Mouse (Mus musculus) CD8-positive naive resting alpha-beta T cell, adult 2 months (primary cell): ENCODE data around the gene Gm48551.

ENCODE experiments used
- DNase-seq, 2 experiments: peaks; one replicate each; pipeline ENCODE4 v3.0.0; 2022; ENCODE audit warnings: low read depth in 2 of 2, low spot score in 2 of 2

Gm48551 gene

DNA sequence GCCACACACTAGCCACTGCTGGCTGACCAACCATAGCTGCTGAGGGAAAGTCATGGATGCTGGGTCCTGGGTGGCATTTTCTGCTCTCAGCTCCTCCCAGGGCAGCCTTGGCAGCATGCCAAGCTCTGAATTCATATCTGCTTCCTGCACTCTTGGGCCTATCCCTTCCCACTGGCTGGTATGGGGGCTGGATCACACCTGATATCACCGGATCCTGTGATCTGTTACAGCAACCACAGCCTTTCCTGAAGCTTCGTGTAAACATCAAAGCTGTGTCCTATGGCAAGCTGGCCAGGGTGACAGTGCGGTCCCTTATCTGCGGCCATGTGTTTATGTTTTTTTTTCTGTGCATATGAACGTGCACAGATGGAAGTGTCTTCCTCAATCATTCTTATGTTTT is 2.2 kb upstream of the Gm48551 start:
- DNase-seq, result no peak

DNA sequence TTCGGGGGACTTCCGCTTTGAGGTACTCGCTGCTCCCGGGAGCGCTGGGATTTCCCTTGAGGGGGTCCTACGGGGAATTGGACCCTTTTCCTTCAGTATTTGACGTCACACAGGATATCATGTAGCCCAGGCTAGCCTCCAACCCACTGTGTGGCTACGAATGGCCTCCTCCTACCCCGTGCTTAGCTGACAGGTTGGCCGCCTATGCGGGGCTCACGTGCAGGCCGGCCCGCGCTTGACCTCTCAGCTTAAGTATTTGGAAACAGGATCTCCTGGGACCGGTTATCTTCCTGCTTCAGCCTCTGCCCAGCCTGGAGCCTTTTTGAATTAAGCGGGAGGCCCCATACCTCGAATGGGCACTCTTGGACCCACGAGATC is 328 bp downstream of the Gm48551 start:
- DNase-seq, result no peak

DNA sequence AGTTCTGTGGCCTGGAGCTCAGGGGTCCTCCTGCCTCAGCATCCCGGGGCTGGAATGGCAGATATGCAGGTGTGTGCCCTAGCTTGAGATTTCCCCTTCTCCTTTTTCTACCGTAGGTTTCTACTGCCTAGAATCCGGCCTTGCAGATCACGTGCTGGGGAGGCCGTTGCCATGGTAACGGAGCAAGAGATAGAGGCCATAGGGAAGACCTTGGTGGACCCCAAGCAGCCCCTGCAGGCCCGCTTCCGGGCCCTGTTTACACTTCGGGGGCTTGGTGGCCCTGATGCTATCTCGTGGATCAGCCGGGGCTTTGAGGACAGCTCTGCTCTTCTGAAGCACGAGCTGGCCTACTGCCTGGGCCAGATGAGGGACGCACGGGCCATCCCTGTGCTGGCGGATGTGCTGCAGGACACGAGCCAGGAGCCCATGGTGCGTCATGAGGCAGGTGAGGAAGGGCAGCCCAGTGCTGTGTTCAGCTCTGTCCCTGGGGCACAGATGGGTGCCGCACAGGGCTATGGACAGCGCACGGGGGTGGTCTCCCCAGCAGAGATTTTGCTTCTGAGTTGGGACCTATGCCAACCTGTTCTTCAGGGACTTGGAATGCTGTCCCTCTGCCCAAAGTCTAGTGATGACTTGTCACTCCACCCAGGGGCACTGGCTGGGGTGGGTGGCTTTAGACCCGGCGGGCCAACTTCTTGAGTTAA is 1.5 kb downstream of the Gm48551 start:
- no peak for DNase-seq

DNA sequence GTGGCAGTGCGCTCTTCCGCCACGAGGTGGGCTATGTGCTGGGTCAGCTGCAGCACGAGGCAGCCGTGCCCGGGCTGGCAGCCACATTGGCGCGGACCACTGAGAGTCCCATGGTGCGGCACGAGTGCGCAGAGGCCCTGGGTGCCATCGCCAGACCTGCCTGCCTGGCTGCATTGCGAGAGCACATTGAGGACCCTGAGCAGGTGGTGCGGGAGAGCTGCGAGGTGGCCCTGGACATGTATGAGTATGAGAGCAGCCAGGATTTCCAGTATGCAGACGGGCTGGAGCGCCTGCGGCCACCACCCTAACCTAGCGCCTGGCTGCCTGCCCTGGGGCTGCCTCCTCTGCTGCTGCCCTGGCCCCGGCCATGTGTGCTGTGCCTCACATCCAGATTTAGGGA is 3.5 kb downstream of the Gm48551 start:
- DNase-seq, result no peak

DNA sequence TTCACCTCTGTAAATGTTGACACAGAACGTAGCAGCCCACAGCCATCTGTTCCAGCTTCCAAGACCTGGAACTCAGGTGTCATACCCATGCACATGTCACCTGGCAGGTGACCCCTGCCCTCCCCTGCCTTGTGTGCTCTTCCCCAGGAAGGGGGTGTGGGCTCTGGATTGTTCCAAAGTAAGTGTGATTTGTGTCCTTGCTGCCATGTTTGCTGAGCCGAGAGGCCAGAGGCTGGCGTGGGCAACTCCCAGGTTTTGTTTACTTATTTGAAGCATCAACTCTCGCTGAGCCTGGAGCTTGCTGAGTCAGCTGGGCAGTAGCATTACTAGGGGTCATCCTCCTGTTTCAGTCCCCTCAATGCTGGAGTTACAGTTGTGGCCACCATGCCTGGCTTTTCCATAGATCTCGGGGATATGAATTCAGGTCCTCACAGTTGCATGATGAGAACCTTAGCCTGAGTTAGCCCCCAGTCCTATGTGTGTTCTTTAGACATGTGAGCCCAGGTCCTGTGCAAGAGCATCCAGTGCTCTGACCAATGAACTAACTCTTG is 4.3 kb downstream of the Gm48551 start, which contains the start of gene Gm48552:
Gm48552 (plus strand) TSS at position 501 of the 551 bp plus-strand sequence.
- DNase-seq, result no peak

DNA sequence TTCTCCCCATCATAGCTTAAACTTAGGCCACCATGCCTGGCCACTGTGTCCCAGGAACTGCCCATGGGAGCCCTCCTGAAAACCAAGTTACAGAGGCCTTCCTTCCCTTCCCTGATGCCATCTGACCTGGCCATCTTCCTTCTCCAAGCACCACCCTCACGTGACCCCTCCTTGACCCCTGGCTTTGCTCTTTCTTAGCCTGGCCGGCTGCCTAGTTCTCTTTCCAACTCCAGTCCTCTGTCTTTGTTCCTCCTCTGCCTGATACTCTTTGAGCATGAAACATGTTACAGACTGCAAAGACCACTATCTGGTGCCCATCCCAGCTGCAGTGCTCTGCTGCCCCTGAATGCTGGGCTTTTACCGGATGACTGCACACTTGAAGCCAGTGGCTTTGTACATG is 5.1 kb downstream of the Gm48551 start:
- no peak for DNase-seq

DNA sequence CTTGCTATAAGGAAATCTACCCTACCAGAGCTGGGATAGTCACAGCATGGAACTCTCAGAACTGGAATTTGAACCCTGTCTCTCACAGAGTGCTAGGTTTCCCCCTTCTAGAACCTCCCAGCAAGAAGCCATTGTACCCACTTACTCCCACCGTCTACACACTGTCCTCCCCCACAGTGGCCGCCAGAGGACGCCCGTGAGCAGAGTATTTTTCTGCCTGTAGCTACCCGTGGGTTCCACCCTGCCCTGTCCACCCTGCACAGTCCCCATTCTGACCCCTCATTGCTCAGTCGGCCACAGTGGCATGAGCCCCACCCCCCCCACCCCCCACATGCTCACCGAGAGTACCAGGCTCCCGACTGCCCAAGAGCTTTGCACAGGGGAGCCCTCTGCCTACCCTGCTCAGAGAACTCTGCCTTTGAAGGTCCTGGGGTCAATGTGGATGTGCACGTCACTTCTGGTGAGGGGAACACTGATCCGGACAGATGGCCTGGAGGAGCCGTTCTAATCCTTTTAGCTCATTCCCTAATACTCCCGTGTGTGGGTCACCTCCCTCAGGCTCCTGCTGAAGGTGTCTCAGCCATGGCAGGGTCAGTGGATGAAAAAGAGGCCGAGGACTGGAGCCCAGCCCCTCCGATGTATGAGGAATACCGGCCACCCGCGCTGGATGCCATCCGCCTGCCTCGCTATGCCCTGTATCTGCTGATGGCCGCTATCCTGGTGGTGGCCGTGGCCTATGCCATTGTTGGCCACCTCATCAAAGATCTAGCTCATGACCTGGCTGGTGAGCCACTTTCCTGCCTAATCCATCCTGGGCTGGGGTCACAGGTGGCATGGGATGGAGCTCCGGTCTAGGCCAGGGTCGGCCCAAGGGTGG is 5.8 kb downstream of the Gm48551 start:
- peak; percentile 62 to 77 for DNase-seq

DNA sequence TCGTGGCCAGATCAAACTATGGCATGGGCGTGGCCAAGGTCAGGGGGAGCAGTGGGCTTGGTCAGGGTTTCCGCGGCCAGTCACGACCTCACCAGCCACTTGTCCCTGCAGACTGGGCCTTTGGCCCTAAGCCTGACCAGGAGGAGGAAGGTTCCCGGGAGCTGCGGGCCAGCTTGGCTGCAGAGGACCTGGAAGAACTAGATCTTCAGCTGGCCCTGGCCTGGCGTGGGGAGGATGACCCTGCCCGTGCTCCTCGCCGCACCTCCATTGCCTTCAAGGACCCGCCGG is 6.4 kb downstream of the Gm48551 start:
- no peak for DNase-seq

DNA sequence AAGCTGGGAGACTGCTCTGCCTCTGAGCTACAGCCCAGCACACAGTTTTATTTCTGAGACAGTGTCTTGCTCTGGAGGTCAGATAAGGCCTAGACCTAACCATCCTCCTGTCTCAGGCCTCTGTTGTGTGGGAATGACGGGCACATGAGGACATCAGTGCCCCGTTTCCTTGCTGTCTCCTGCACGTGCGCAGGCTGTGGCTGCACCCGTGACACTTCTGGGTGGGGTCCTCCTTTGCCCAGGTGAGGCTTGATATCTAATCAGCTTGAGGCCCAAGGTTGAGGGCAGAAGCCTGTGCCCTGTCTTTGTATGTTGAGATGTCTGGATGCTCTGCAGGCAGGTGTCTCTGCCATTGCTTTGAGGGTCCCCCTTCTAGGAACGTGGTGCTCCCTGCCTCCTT is 8.0 kb downstream of the Gm48551 start:
- DNase-seq, result no peak

DNA sequence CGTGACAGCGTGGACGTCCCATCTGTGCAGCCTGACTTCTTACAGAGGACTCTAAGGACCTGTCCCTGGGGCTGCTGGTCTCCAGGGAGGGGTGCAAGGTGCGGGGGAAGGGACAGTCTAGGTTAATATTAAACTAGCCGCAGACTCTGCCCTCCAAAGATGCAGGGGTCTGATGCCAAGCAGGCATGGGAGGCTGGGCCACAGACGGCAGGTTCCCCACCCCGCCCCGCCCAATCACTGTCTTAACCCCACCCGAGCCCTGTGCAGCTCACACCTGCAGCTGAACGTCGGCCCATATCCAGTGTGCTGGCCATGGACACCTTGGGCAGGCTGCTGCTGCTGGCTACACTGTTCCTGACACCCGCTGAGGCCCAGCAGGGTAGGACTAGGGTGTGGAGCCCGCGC is 8.5 kb downstream of the Gm48551 start, which contains the start of gene Smim24:
Smim24 (plus strand) TSS at position 271 of the 405 bp plus-strand sequence.
- no peak for DNase-seq

DNA sequence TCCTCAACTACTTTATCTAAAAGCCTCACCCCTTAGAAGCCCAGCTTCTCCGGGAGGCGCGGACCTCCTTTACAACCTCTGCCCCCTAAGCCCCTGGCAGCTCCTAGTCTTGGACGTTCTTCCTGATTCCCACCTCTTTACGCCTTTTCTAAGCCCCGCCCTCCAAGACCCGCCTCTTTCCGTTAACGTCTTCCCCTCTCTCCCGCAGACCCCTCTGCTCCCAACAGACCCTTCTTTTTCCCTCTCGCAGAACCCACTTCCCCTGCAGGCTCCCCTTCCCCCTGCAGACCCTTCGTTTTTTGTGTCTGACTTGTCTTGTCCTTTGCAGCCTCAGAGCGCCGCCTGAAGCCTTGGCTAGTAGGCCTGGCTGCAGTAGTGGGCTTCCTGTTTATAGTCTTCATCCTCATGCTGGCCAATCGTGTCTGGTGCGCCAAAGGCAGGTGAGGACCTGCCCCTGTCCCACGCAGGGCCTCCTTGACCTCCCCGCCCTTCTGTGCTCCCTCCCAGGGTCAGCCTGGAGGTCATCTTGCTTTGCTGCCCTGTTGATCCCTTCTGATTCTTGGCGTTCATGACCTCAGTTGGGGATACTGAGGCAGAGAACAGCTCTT is 9.3 kb downstream of the Gm48551 start:
- DNase-seq, result no peak

DNA sequence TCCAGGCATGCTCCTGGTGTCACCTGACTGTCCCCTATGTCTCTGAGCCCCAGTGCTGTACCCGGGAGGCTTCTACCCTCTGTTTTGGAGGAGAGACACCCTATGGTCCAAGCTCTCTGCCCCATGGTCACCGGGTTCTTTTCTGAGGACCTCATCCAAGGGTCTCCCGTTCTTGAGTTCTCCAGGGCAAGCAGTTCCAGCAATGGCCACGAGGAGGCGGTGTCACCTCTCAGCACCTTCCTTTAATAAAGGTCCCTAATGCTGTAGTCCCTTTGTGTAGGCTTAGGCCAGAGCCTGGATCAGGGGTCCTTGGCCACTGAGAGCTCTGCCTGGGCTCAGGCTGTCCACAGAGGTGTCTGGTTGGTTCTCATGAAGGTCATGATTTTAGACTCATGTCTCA is 10.9 kb downstream of the Gm48551 start:
- peak; percentile 64 to 74 for DNase-seq

DNA sequence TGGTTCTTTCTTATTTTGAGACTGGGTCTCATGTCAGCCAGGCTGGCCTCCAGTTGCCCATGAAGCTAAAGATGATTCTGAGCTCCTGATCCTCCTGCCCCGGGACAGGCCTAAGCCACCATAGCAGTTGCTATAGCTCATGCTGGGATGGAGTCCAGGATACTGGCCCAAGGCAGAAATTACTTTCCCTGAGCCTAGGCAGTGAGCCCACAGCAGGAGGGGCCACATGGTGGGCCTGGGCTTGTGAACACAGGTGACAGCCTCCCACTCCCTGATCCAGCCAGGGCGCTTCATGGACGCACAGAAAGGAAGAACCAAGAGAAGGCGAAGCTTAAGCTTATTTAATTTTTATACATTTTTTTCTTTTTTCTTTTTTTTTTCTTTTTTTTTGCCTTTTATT is 11.6 kb downstream of the Gm48551 start:
- DNase-seq, result no peak

DNA sequence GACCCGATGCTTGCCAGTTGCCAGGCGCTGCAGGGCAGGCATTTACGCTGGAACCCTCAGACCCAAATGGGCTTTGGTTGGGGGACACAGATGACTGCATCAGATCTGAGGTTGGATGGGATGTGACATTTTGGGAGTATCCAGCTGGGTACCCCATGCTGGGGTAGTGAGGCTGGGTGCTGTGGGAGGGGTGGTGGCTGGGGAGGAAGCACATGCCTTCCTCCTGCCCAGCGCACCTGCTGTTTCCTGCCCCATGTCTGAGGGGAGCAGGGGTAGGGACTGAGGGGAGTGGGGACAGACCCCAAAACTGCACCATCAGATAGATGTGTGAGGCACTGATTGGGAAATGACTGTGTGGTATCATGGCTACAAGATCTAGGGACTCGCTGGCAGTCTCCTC is 12.5 kb downstream of the Gm48551 start:
- no peak for DNase-seq

DNA sequence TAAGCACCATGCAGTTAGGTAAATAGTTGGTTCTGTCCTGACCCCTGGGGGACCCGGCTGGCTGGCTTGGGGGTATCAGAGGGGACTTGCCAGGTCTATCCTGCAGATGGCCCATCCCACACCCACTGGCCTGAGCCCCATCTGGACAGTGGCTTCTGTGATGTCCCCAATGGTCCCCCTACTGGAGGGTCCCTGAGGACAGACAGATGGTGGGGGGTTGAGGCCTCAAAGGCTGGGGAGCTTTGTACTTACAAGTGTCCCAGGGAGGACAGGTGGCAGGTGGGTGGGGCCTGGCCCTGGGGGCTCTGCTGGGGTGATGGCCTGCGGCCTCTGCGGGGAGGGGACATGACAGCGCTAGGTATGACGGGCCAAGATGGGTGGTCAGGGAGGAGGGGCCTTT is 15.0 kb downstream of the Gm48551 start:
- no peak for DNase-seq

DNA sequence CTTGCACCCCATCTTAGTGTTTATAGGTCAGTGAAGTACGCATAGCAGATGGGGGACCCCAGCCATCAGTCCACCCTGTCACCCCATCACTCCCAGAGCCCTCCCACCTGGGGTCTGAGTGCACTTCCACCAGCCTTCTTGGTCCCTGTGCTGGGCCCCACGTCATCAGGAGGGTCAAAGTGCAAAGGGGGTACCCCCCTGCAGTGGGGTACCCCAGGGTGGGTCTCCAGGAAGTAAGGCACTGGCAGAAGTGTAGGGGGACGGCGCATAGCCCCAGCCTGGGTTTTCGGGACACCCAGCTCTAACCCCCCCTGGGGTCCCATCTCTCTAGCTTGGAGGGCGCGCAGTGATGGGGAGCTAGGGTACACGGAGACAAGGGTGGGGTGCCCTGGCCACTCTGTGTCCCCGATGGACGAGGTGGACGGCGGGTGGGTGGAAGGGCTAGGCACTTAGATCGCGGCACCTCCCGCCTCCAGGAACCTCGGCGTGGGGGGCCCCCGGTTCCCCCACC is 15.6 kb downstream of the Gm48551 start:
- no peak for DNase-seq

DNA sequence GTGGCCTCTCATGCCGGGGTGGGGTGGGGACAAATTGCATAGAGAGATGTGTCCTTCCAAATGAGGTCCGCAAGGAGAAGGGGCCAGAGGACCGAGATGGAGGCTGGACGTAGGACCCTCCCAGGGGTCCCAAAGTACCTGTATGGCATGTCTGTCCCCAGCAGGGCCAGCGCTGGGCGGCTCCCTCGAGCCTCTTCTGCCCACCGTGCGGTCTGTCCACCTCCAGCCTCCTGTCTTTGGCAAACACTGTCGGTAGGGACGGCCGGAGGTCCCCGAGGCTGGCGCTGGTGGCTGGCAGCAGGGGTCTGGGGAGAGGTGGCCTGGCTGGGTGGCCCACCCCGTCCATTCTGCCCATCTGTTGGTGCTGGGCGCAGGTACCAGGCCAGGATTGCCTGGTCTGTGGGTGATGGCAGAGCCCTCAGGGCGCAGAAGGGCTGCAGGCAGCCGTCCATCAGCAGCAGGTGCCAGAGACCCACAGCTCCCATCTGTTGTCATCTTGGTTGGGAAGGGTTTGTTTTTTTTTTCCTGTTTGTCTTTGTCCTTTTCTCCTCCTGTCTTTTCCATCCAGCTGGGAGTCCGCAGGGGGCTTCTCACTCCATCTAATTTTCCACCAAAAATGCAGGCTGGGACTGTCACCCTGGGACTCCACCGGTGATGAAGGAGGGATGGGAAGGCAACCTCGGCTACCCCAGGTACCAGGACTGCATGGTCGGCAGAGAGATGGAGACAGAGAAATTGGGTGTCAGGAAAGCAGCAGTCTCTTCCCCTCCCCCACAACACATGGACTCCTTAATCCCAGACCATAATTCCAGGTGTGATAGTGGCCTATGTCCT is 16.3 kb downstream of the Gm48551 start:
- no peak for DNase-seq

DNA sequence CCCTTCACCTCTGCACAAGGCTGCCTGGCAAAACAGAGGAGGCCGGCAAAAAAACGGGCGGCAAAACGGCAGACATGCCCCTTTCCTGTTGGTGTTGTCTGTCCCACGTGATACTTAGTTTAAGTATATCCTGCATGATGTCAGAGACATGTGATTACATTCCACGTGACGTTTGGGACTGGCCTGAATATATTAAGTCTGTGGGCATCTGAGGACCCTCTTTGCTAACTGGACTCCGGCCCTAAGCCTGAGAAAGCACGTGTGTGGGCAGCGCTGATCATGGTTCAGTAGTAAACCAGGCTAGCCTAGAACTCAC is 16.9 kb downstream of the Gm48551 start:
- DNase-seq, result no peak

DNA sequence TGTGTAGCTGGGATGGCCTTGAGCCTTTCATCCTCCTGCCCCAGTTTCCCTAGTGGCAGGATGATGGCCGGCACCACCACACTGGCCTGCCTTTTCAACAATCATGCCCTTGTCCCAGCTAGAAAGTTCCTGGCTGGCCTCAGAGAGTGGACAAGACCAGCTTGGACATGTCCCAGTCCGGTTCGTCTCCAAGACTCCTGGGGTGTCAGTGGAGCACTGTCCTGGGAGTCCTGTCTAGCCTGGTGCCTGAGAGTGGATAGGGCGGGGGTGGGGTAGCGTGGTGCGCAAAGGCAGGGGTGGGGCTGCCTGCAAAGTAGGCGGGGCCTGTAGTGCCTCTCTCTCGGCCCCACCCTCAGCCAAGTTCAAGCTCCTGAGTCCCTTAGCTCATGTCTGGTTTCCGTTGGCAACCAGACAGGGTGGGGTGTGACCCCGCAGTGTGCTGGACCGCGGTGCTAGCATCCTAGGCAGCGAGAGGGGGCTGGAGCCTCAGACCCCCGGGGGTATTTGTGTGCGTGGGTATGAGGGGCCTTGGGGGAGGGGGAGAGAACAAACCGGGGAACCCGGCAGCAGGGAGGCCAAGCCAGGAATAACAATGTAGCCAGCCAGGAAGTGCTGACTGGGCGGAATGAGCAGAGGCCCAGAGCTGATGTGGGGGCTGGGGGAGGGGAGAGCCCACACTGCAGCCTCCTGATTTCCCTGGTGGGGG is 17.4 kb downstream of the Gm48551 start:
- no peak for DNase-seq

DNA sequence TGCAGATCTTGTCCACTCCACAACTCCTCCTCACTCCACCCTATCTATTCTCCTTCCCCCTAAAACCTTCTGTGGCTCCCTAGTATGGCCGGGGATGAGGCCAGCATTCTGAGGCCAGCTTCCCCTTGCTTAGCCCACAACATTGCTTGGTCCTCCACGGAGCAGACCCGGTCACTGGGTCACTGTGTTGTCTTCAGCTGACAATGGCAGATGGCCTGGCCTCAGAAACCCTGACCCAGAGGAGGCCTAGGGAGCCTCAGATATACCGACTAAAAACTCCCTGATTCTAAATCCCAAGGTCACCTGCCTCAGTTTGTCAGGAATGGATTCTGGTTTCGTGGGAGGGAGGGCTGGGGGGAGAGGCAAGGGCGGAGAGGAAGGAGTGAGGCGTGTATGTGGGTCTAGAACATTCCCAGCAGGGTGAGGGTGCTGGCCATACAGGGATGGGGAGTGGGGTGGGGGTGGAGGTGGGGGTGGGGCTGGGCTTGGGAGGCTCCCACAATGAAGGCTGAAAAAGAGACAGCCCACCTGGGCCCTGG is 18.0 kb downstream of the Gm48551 start:
- no peak for DNase-seq
